Mouse (Mus musculus): Measurements from ENCODE around the gene Zcchc4.

DNA sequence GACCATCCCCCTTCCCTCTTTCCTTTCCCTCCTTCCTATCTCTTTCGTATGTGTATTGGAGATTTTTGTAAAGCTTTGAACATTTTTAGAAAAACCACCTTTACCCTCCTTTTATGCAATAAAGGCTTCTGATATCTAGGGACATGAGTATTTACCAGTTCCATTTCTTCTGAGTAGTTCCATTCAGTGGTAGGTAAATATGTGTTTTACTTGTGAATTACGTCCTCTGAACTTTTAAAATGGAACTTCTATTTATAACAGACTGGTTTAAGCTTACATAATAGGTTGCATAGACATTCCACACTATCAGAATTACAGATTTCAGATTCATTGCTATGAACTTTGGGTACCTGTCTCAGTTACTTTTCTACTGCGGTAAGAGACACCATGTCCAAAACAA, 19.9 kb upstream of the Zcchc4 start:
- no peak for TF ChIP-seq CTCF (IDR thresholded peaks at IDR 0.05; ENCODE audit: borderline replicate concordance, insufficient read depth, low read depth, low read length)
- TF ChIP-seq POLR2A (IDR thresholded peaks at IDR 0.05; ENCODE audit: borderline replicate concordance, insufficient read depth, low read length), result no peak

Data from cerebellum, adult 2 months (tissue).